Mouse (Mus musculus) MEL (cell line): Measurements from ENCODE around the gene Dact1.

Experiments
- CHD2 ChIP-seq: IDR thresholded peaks from 2 replicates; pipeline ENCODE4 v1.6.1; 2011; ENCODE audit warnings: low read length, improper control_type of control experiment
- CTCF ChIP-seq, 3 experiments: IDR thresholded peaks in 2 of 3; conservative IDR thresholded peaks in 1 of 3; 2 replicates each; pipeline ENCODE4 v1.5.1; 2011 to 2012; ENCODE audit warnings: low read length in 3 of 3, low read depth in 2 of 3, mild to moderate bottlenecking in 2 of 3, improper control_type of control experiment in 1 of 3, inconsistent platforms in 1 of 3, mixed read lengths in 1 of 3, moderate library complexity in 1 of 3; ENCODE audit not compliant: control insufficient read depth in 1 of 3, insufficient read depth in 1 of 3, poor library complexity in 1 of 3, severe bottlenecking in 1 of 3
- MEF2A ChIP-seq: IDR thresholded peaks from 2 replicates; pipeline ENCODE4 v1.6.1; 2014; ENCODE audit warnings: low read depth, mild to moderate bottlenecking, inconsistent platforms, low read length, improper control_type of control experiment; ENCODE audit not compliant: poor library complexity, insufficient replicate concordance, severe bottlenecking; ENCODE audit errors: extremely low read depth
- MXI1 ChIP-seq: IDR thresholded peaks from 2 replicates; pipeline ENCODE4 v1.6.1; 2011; ENCODE audit warnings: mild to moderate bottlenecking, low read depth, low read length, improper control_type of control experiment
- POLR2A ChIP-seq, 2 experiments: IDR thresholded peaks; 2 replicates each; pipeline ENCODE4 v1.6.1; 2011 to 2012; ENCODE audit warnings: low read length in 2 of 2, mild to moderate bottlenecking in 2 of 2, control low read depth in 1 of 2, improper control_type of control experiment in 1 of 2, low read depth in 1 of 2, moderate library complexity in 1 of 2; ENCODE audit not compliant: control insufficient read depth in 1 of 2, insufficient read depth in 1 of 2, poor library complexity in 1 of 2
- RCOR1 ChIP-seq: IDR thresholded peaks from 2 replicates; pipeline ENCODE4 v1.6.1; 2012; ENCODE audit warnings: low read depth, mild to moderate bottlenecking, inconsistent platforms, low read length, improper control_type of control experiment
- ZMIZ1 ChIP-seq: IDR thresholded peaks from 2 replicates; pipeline ENCODE4 v1.6.1; 2012; ENCODE audit warnings: low read depth, mild to moderate bottlenecking, inconsistent platforms, low read length, improper control_type of control experiment, moderate library complexity

DNA sequence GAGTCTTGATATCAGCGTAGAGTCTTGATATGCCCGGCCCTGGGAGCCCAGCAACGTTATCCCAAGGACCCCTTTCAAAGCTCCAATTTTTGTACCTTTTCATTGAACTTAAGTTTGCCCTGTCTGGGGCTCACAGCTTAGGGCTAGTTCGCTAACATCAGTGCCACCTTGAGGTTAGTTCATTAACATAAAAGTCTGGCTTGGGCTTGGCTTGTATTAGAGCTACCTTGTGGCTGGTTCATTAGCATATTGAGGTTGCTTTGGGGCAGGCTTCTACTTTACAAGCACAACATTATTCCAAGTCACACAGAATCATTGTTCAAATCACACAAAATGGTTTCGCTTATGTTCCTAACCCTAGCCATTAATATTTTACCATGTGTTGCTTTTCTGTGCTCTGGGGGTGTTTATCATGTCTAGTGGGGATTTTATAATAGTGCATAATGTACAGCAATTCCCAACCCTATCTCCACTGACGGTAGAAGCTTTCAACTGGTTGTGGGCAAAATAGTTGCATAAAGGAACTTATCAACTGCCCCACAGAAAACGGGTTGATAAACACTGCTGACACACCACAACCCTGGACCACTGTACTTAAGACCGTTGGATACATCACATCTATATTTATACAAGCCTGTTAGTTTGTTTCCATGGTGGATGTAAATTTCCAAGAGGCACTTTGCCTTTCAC is 33.6 kb upstream of the Dact1 start:
- no peak for TF ChIP-seq RCOR1
- TF ChIP-seq MEF2A = no peak
- TF ChIP-seq CTCF (IDR thresholded peaks at IDR 0.05 in 2 of 3, conservative IDR thresholded peaks at IDR 0.05 in 1 of 3; ENCODE audit: control insufficient read depth in 1 of 3, insufficient read depth in 1 of 3, low read depth in 2 of 3, low read length in 3 of 3, poor library complexity in 1 of 3, severe bottlenecking in 1 of 3) = no peak
- TF ChIP-seq MXI1 = no peak
- no peak for TF ChIP-seq CHD2
- TF ChIP-seq POLR2A (IDR thresholded peaks at IDR 0.05; ENCODE audit: control insufficient read depth in 1 of 2, insufficient read depth in 1 of 2, low read depth in 1 of 2, low read length in 2 of 2, poor library complexity in 1 of 2) = no peak
- TF ChIP-seq ZMIZ1 = no peak
